Mouse (Mus musculus) G1E (cell line): ENCODE measurements around the gene Apbb1. TPM values are rescaled to one million over a fixed set of nuclear protein-coding genes. Genes with fewer than 3 reads are reported as not detected.

ENCODE experiments used
- ATAC-seq: 2 replicates; pipeline ENCODE4 v1.8.0; 2016; ENCODE audit warnings: mild to moderate bottlenecking; ENCODE audit not compliant: insufficient number of reproducible peaks, poor library complexity, low FRiP score, severe bottlenecking; ENCODE audit errors: extremely low read depth
- DNase-seq: peaks from one replicate; pipeline ENCODE4 v3.0.0; 2012; ENCODE audit warnings: low spot score
- H3K27me3 ChIP-seq: 2 replicates; pipeline ENCODE4 v1.6.1; 2012; ENCODE audit warnings: mild to moderate bottlenecking, low read length, inconsistent platforms; ENCODE audit not compliant: insufficient read depth
- H3K36me3 ChIP-seq: replicated peaks from 2 replicates; pipeline ENCODE3; 2012; ENCODE audit warnings: mild to moderate bottlenecking, inconsistent platforms
- H3K4me1 ChIP-seq: 2 replicates; pipeline ENCODE4 v1.6.1; 2012; ENCODE audit warnings: low read depth, low read length, inconsistent platforms, mixed read lengths; ENCODE audit not compliant: insufficient read depth
- H3K4me3 ChIP-seq: 2 replicates; pipeline ENCODE4 v1.5.1; 2012; ENCODE audit warnings: low read depth, mild to moderate bottlenecking, inconsistent platforms, low read length, moderate library complexity, mixed read lengths
- H3K9me3 ChIP-seq: replicated peaks from 2 replicates; pipeline ENCODE4 v1.6.1; 2012; ENCODE audit warnings: inconsistent platforms
- CTCF ChIP-seq: IDR thresholded peaks from 2 replicates; pipeline ENCODE4 v1.5.1; 2012; ENCODE audit warnings: low read depth, low read length, inconsistent platforms, mixed read lengths
- GATA1 ChIP-seq: IDR thresholded peaks from 2 replicates; pipeline ENCODE4 v1.6.1; 2012; ENCODE audit warnings: borderline replicate concordance, low read length, inconsistent platforms, mixed read lengths
- GATA2 ChIP-seq: IDR thresholded peaks from 2 replicates; pipeline ENCODE4 v1.6.1; 2012; ENCODE audit warnings: low read depth, low read length, inconsistent platforms, borderline replicate concordance
- POLR2AphosphoS5 ChIP-seq: IDR thresholded peaks from 2 replicates; pipeline ENCODE4 v1.6.1; 2012; ENCODE audit warnings: low read depth, low read length, inconsistent platforms; ENCODE audit not compliant: insufficient replicate concordance
- TAL1 ChIP-seq: conservative IDR thresholded peaks from 2 replicates; pipeline ENCODE4 v1.6.1; 2012; ENCODE audit warnings: low read depth, low read length, inconsistent platforms, mixed read lengths
- polyA plus RNA-seq: library from polyadenylated mRNA; stranded (reverse); fragments of >175 nt; gene quantifications from 2 replicates; pipeline ENCODE4 v1.2.3, GENCODE M21; 2012
- total RNA-seq, 2 experiments: library from RNA; stranded (forward) in 1 of 2; stranded (reverse) in 1 of 2; fragments of 200-1000 nt in 1 of 2; fragments of >200 nt in 1 of 2; fragmentation: Nextera tagmentation in 1 of 2; gene quantifications; 2 replicates each; pipeline ENCODE4 v1.2.3; 2014 to 2017

Gene Apbb1
- total and polyA plus RNA-seq, 3 experiments: 0.03 to 0.27 TPM; not detected in 1

GRCm38 (mm10) chr7:105568583-105568982 is 12.9 kb downstream of the Apbb1 start:
- Histone ChIP-seq H3K4me3 (no peak overlapping the region), H3K27me3 (peaks cover 36% of the 10 kb centered on the region), H3K9me3 (no peaks in the 10 kb centered on the region), H3K4me1 (peaks cover 3% of the 10 kb centered on the region; the same call in 1 of the 2 replicates), H3K36me3 (no peaks in the 10 kb centered on the region)
- no peak for DNase-seq
- ATAC-seq: no peak
- TF ChIP-seq GATA2: no peak
- no peak for TF ChIP-seq CTCF
- no peak for TF ChIP-seq GATA1
- no peak for TF ChIP-seq TAL1
- no peak for TF ChIP-seq POLR2AphosphoS5

- DNase-seq (no peak), ATAC-seq (no peak)
- Histone ChIP-seq H3K36me3 (no peaks in the 10 kb centered on the region), H3K27me3 (peaks cover 34% of the 10 kb centered on the region), H3K9me3 (no peaks in the 10 kb centered on the region), H3K4me1 (peaks cover 3% of the 10 kb centered on the region; the same call in 1 of the 2 replicates), H3K4me3 (no peak overlapping the region)
- no peak for TF ChIP-seq CTCF
- TF ChIP-seq GATA2: no peak
- no peak for TF ChIP-seq GATA1
- TF ChIP-seq POLR2AphosphoS5: no peak
- no peak for TF ChIP-seq TAL1
These were observed 16.2 kb downstream of the Apbb1 start for GRCm38 (mm10) chr7:105565071-105565836.

- Histone ChIP-seq H3K4me3 (no peak overlapping the region), H3K9me3 (no peaks in the 10 kb centered on the region), H3K4me1 (peaks cover 6% of the 10 kb centered on the region), H3K36me3 (peaks cover 2% of the 10 kb centered on the region), H3K27me3 (peaks cover 27% of the 10 kb centered on the region)
- no peak for ATAC-seq
- DNase-seq: no peak
- TF ChIP-seq TAL1 (no peak), GATA1 (no peak), POLR2AphosphoS5 (no peak), CTCF (no peak), GATA2 (no peak)
These were observed 18.1 kb downstream of the Apbb1 start for GRCm38 (mm10) chr7:105563367-105563766.

GRCm38 (mm10) chr7:105562317-105562716 is 19.1 kb downstream of the Apbb1 start:
- peaks cover 24% of the 10 kb centered on the region for H3K27me3 ChIP-seq
- H3K4me3 ChIP-seq: no peak overlapping the region
- TF ChIP-seq GATA1 (no peak), POLR2AphosphoS5 (no peak), CTCF (no peak), TAL1 (no peak), GATA2 (no peak)
- peaks cover 6% of the 10 kb centered on the region for H3K4me1 ChIP-seq
- ATAC-seq (no peak), DNase-seq (no peak)
- no peaks in the 10 kb centered on the region for H3K9me3 ChIP-seq
- H3K36me3 ChIP-seq: peaks cover 12% of the 10 kb centered on the region

GRCm38 (mm10) chr7:105559016-105559415 is 22.4 kb downstream of the Apbb1 start:
- H3K27me3 ChIP-seq: peaks cover 4% of the 10 kb centered on the region; the same call in 1 of the 2 replicates
- H3K4me1 ChIP-seq: peaks cover 21% of the 10 kb centered on the region
- H3K36me3 ChIP-seq: peaks cover 36% of the 10 kb centered on the region
- no peak for ATAC-seq
- TF ChIP-seq GATA2 (no peak), POLR2AphosphoS5 (no peak)
- no peak for DNase-seq
- H3K4me3 ChIP-seq: no peak overlapping the region
- H3K9me3 ChIP-seq: no peaks in the 10 kb centered on the region

GRCm38 (mm10) chr7:105557671-105558070 is 23.8 kb downstream of the Apbb1 start:
- Histone ChIP-seq H3K4me1 (peaks cover 25% of the 10 kb centered on the region), H3K9me3 (no peaks in the 10 kb centered on the region), H3K36me3 (peaks cover 36% of the 10 kb centered on the region), H3K4me3 (no peak overlapping the region), H3K27me3 (0 out of 2 replicates have a peak, but pooled peaks cover 4% of the 10 kb centered on the region)
- ATAC-seq (no peak), DNase-seq (no peak)
- no peak for TF ChIP-seq CTCF
- TF ChIP-seq GATA1: no peak
- no peak for TF ChIP-seq GATA2
- no peak for TF ChIP-seq TAL1
- no peak for TF ChIP-seq POLR2AphosphoS5
